Mouse (Mus musculus) adrenal gland, postnatal 36 days (tissue): ENCODE measurements around the gene Jun. TPM values are rescaled to one million over a fixed set of nuclear protein-coding genes. Genes with fewer than 3 reads are reported as not detected.

ENCODE experiments used
- DNase-seq, 2 experiments: peaks; one replicate each; pipeline ENCODE4 v3.0.0; 2021; ENCODE audit warnings: mixed read lengths in 1 of 2
- long read RNA-seq, 2 experiments: library from polyadenylated mRNA; stranded (forward); transcript quantifications; one replicate each; pipeline ENCODE4 v2.0.0; 2021; ENCODE audit warnings: borderline sequencing depth in 2 of 2
- total RNA-seq, 2 experiments: library from RNA; stranded (reverse); gene quantifications; 2 replicates each; pipeline ENCODE4 v1.2.3; 2021

Gene Jun
- 100 to 1,000 TPM; 145 to 309 TPM for total RNA-seq
- long read RNA-seq, experiment 1, transcript Jun-201 (1 exons, 3,189 nt), result major isoform, 418 of 419 reads
- long read RNA-seq, experiment 1, partial matches to known transcripts, result 0 of 419 reads
- long read RNA-seq, experiment 1, other reads (novel, unspliced or antisense), result 1 of 419 reads
- long read RNA-seq, experiment 2, transcript Jun-201 (1 exons, 3,189 nt), result major isoform, 157 of 163 reads
- long read RNA-seq, experiment 2, partial matches to known transcripts, result 0 of 163 reads
- long read RNA-seq, experiment 2, other reads (novel, unspliced or antisense), result 6 of 163 reads

DNA sequence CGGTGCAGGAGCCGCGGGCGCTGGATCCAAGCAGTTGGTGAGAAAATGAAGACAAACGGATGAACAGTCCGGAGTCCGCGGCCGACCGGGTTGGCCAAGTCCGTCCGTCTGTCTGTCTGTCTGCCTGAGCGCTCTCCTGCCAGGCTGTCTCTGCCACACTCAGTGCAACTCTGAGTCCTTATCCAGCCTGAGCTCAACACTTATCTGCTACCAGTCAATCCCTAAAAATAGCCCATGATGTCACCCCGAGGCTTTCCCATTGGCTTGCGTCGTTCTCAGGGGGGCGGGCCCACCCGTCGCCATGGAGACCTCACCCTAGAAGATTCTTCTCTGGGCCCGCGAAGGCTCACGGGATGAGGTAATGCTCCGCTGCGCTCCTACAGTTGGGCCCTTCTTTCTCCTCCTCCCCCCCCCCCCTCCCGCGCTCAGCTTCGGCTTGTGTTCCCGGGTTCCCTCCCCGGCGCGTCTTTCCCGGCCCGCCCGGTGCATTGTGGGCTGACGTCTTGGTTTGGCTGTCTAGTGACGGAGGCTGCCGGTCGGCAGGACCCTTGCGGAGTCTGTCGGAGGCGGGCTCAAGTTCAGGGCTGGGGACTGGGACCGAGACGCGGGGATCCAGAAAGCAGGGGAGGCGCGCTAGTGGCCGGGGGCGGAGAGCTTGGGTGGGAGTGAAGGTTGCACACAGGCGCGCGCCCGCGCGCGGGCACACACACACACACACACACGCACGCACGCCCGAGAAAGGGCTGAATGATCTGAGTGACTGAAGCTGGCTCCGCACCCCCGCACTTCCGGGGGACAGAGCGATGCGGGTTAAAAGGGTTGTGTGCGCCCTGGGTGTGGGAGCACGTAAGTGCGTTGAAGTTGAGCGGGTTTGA, at the start of gene Jun:
Jun (minus strand) TSS at position 198 of the 875 bp plus-strand sequence.
- DNase-seq, result peak; percentile 98 to 99

DNA sequence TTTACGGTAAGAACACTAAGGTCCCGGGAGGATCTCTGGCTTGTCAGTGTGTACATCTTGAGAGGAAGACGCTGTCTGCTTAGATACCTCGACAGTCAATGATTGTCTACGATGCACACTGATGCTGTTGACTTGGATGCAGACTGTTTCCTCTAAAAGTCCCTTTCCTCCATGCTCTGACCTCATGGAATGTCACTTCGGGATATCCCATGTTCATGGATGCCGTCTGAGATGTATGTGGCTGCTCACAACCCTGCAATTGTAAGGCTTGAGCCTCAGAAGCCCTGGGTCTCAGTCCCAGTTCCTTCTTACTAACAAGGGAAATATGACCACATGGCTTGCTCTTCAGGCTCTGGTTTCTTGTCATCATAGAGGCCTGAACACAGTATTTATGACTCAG, 49.7 kb upstream of the Jun start:
- DNase-seq, result no peak

DNA sequence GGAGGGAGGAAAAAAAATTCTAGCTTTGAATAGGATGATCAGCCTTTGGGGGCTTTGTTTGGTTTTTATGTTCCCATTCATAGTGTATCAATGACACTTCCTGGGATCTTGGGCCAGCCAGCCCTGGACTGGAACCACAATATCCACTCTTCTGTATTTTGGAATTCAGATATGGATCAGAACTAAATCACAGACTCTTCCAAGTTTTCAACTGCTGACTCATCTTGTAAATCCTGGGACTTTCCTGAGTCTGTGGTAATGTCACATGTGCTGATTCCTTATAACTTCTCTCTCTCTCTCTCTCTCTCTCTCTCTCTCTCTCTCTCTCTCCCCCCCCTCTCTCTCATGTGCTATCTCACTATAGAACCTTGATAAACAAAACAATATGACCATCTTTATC, 48.7 kb upstream of the Jun start:
- DNase-seq, result no peak

DNA sequence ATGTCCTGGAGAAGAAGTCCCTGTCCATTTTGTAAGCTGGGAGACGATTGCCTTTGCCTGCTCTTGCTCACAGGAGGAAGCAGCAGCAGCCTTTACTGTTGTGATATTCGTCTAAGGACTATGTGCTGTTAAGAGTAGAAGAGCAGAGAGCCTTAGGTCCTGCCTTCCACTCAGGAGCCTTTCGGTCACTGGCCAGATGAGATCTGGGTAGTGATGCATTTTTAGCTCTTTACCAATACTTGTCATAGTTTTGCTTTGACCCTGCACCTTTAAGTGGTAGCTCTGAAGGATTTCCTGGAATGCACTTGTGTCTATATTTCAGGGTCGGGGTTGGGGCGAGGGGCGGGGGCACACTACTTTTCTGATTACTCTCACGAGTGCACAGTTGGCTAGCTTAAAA, 47.4 kb upstream of the Jun start:
- no peak for DNase-seq

DNA sequence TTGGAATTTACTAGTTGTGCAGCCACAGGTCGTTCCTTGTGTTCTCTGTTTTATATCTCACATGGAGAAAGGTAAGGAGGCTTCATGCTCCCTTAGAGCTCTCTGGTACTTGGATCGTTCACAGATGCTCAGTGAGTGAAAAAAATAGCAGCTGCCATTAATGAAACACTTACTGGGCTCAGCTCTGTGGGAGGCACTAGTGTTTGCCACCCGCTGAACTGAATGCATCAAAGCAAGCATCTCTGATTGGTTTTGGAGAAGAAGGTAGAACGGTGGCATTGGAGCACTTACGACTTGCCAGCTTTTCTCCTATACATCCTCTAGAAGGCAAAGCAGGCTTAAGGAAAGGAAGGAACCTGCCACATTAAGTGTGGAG, 46.7 kb upstream of the Jun start:
- no peak for DNase-seq

DNA sequence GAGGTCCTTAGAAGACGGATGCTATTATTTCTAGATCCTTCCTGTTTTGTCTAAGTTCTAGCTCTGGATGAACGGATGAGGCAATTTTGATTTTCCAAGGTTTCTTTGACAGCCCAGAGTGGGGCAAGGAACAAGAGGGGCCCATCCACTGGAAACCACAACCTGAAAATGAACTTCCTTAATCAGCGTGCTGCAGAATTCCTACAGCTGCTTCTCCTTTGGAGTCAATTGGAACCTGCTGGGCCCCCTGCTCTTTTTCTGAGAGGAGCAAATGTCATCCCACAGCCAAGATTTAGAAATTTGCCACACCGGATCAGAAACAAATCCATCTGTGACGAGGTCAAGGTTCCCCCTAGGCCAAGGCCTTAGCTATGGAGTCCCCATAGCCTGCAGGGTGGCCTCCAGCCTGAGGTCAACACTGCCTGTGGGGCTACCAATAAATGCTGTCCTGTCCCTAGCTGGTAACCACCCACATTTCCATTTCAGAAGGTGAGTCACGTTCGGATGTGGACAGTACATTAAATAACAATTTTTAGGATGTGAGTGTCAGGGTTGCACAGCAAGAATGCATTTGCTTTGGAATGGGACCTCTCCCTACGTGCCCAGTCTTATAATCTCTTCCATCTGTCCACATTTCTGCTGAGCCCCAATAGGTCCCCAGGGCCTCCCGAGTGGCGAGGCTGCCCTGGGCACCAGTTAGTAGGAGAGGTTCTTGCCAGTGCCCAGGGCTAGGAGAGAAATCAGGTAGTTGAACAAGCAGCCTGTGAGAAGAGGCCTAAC, 46.1 kb upstream of the Jun start:
- DNase-seq, result no peak

DNA sequence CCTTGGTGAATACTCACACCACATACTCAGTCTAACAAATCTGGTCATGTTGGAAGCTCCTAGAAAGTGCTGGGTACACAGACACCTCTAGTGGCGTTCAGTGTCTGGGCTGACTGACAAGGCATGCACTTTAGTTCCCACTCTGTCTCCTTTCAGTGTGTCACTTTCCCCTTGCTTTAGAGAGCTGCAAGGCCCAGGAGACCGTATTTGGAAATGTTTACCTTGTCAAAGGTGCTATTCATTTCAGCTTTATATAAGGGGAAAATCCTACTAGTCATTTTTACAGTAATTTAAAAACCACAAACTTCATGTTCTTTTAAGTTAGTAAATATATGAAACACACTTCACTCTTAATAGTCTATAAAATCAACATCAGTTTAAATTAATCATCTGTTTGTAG, 44.7 kb upstream of the Jun start:
- no peak for DNase-seq

DNA sequence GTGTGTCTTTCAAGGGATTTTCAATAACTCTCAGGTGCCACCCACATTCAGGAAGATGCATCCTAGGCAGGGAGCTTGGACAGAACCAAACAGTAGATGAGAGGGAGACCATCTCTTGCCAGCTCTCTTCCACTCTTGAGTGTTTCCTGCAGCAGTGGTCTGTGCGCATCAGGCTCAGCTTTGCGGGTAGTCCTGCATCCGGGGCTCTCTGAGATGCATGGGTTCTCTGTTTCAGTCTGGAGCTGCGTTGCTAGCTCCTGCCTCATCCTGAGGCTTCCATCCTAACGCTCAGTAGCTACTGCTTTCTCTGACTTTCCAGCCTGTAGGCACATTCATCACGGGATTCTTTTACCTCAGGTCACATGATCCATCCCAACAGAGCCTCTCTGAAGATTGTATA, 43.9 kb upstream of the Jun start:
- DNase-seq, result no peak

DNA sequence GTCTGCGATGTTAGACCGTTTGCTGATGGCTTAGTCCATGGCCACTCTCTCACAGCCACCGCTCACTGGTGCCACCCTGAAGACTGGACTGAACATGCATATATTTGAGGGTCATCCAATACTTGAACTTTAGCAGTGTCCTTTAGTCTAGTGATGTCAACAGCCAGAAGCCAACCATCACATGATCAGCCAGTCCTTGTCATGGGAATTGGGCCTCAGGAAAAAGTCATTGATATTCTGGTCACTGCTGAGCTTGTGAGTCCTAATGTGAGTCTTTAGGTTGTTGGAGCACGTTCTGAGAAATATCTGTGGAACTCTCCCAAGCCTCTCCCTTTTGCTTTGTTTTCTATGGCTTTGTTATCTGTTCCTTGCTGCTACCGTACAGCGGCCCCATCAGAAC, 43.3 kb upstream of the Jun start:
- DNase-seq, result no peak

DNA sequence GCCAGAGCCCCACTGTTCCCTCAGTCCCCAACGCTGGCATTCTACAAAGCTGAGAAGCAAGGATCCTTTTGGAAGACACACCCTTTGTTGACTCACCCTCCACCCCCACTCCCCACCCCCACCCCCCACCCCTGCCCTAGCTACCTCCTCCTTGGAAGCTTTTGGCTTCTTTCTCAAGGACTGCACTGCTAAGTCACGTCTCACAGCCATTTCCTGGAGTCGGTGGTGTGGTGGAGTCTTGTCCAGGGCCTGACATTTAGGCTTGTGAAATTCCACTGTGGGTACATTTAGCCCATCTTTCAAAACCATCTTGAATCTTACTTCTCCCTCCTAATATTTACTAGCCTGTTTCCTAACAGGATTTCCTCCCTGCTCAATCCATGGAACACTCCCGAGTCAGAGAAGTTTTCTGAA, 42.7 kb upstream of the Jun start:
- DNase-seq, result peak; percentile 42

DNA sequence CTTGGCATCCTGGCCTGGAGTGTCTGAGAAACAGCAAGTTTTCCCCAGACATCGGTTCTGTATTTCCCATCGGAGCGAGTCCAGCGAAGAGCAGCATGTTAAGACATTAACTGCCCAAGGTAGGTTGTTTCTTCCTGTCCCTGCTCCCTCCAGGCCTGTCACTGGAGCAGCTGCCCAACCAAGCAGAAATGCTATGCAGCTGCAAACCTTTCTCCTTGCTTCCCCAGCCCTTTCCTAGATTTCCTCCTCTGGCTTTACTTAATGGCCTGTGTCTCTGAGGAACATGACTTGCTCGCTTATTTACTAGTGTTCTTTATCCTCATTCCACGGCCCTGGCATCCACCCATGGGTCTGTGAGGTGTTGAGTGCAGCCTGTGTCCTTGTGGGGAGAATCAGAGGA, 41.6 kb upstream of the Jun start:
- DNase-seq, result no peak

DNA sequence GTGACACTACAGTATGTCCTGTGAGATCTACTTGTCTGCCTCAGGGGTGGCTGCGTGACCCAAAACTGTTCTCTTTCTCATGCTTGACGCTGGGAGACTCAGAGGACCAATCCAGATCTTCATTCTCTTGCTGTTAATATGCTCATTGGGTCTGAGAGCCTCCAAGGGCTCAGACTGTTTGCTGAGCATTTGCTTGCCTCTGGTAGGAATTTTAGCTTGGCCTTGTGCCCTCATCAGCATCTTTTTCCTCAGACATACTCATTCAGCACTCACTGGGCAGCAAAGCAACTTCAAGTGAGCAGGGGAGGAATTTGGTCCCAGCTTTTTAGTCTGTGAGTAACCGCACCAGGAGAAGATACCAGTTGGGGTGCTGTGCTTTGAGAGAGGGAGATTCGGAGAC, 40.5 kb upstream of the Jun start:
- DNase-seq, result no peak

DNA sequence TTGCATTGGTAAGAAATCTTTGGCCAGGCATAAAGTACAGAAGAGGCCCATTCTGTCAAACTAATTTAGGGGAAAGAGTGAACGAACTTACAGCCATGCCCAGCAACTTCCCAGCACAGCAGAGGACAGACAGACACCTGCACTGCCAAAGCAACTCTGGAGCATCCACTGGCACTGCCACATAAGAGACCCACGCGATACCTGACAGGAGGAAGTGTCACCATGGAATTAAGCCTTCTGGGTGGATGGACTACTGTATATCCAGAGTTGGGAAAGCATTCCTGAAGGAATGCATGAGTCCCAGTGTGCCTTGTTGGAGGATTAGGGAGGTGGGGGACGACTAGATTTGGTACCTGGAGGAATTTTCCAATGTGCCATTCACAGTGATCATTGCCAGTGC, 39.5 kb upstream of the Jun start:
- no peak for DNase-seq

DNA sequence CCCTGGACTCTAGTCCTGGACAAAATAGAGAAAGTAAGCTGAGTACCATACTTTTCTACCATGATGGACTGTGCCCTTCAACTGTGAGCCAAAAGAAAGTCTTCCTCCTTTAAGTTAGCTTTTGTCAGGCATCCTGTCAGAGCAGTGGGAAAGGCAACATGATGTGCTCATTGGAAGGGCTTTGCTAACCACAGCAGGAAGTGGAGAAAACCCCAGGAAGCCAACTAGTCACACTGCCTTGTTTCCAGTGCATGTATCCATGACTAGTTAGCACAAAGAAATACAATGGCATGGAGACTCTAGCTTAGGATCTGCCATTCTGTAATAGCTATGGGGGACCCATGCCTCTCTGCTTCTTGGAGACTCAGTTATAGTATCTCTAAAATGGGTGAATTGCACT, 37.9 kb upstream of the Jun start:
- DNase-seq, result no peak

DNA sequence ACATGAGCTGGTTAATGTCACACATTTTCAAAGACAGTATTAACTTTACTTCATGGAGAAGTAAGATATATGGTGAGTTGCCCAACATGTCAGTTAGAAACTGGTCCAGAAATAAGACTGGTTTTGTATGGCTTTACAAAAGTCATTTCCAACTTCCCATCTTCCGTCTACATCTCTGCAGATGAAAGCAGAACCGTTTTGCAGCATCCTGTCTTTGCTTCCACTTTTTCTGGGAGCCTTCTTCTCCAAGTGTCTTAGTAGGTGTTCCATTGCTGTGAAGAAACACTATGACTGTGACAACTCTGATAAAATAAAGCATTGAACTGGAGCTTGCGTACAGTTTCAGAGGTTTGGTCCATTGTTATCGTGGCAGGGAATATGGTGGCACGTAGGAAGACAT, 37.0 kb upstream of the Jun start:
- no peak for DNase-seq

DNA sequence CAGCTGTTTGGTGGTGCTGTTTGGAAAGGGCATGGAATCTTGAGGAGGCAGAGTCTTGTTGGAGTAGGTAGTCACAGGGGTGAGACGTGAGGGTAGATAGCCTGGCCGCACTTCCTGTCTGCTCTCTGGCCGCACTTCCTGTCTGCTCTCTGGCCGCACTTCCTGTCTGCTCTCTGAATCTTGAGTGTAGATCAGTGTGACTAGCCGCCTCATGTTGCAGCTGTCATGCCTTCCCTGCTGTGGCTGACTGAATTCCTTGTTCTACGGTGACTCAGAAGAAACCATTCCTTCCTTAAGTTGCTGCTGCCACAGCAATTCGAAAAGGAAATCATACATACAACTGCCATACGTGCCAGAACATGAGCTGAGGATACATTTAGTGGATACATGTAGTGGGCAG, 31.9 kb upstream of the Jun start:
- DNase-seq, result no peak

DNA sequence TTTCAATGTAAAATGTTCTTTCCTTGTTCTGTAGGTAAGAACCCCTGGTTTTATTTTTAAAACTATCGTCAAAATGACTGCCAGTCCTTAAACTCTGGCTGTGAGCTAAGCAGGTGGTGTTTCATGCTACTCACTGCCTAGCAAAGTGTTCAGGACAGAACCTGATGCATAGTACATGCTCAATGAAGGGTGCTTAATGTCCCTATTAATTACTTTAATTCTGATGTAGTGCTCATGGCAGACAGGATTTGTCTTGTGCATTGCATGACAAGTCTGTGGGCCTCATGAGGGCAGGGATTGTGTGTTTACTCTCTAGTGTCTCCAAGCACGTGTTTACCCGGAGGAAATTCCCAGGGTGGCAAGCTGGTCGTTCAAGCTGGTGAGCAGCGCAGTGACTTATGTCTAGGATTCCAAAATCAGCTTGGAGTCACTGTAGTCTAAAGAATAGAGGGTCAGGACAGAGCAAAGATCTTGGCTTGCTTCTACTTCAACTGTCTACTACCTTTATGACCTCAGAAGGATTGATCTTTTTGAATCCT, 31.2 kb upstream of the Jun start:
- DNase-seq, result no peak

DNA sequence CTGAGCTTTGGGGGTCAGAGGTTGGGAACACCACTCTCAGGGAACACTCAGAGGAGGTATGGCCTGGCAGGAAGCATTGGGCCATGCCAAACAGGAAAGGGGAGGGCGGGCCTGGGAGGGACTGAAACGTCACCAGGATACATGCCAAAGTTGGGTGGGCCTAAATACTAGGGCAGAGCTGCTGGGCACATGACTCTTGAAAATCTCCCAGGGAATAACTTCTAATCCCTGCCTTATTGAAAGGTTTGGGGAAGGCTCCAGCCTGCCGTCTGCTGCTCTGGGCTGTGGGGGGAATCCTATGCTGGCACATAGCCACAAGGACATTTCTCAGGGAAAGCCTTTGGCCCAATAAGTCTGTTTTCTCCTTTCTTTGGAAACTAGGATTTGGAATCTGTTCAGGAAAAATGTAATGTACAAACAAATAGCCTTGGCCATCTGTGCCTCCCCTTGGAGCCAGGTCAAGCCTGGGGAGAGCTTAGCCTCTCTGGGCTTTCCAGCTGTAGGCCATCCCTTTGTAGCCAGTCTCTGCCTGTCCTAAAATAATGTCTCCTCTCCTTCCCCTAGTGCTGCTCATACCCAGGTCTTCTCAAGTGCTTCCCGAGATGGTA, 30.6 kb upstream of the Jun start:
- DNase-seq, result peak; percentile 71 to 78

DNA sequence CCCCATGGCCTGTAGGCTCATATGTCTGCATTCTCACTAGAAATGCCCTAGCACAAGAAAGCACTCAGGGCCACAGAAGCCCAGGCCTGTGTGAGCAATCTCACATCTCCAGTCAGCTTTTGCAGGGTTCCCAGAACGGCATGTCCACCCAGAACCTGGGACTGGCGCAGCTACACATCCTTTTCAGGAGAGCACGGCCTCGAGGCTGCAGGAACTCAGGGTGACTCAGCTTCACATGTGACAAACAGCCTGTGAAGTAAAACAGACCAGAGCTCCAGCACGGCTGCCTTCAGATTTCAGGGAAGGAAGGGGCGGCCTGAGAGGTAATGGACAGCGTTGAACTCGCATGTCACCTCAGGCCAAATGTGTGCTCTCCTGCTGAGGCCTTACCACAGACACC, 29.6 kb upstream of the Jun start:
- peak; percentile 73 to 74 for DNase-seq

DNA sequence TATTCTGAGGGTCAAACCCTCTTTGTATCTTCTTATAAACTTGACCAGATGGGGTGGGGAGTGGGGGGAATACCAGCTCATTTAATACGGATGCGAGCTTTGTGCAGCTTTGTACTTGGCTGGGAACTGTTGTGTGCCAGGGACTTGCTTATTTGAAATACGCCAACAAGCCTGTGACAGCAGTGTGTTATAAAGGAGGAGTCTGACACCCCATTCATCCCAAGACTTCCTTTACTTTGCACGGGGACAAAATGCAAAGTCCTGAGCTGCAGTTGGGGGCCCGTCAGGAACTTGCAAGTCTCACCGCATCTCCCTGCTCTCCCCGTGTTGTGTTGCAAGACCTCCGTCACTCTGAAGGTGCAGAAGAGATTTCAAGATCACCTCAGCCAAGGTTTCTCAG, 26.6 kb upstream of the Jun start:
- no peak for DNase-seq

DNA sequence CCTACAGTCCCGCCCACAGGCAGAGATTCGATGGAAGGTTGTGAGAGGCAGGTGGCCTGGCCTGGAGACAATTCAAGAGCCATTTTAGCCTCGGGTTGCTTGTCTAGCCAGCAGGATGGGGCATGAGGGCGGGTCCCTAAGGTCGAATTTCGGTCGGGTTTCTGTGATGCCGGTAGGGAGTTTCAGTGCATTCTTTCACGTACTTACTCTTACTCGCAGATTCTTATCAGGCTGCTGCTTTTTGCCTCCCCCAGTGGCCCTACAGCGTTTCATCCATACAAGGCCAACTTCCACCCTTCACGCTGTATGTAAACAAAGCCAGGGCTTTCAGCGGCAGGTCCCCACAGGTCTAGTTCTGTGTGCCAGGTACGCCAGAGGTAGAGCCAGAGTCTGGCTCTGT, 24.3 kb upstream of the Jun start:
- no peak for DNase-seq

DNA sequence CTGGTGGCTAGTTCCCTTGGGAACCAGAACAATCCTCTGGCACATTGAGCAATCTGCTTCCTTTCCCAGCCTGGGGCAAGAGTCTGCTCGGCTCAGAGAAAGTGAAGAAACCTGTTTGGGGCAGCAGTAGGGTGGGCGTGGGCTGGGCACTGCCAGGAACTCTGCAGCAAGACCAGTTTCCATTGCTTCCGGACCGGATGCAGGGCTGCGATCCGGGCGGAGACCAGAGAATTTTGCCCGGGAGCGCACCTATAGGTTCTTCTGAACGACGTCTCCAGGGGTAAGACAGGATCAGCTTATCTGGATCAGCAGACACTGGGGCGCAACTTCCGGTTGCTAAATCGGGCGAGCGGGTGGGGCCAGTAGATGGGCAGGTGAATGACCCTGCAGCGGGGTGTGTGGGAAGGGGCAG, 23.6 kb upstream of the Jun start:
- no peak for DNase-seq
